Mouse (Mus musculus) G1E (cell line): ENCODE results near the gene Mcoln3.

Experiments
- CTCF ChIP-seq: IDR thresholded peaks from 2 replicates; pipeline ENCODE4 v1.5.1; 2012; ENCODE audit warnings: low read depth, low read length, inconsistent platforms, mixed read lengths
- GATA1 ChIP-seq: IDR thresholded peaks from 2 replicates; pipeline ENCODE4 v1.6.1; 2012; ENCODE audit warnings: borderline replicate concordance, low read length, inconsistent platforms, mixed read lengths
- POLR2AphosphoS5 ChIP-seq: IDR thresholded peaks from 2 replicates; pipeline ENCODE4 v1.6.1; 2012; ENCODE audit warnings: low read depth, low read length, inconsistent platforms; ENCODE audit not compliant: insufficient replicate concordance
- TAL1 ChIP-seq: conservative IDR thresholded peaks from 2 replicates; pipeline ENCODE4 v1.6.1; 2012; ENCODE audit warnings: low read depth, low read length, inconsistent platforms, mixed read lengths

GRCm38 (mm10) chr3:146174215-146174614 is 57.0 kb downstream of the Mcoln3 start:
- TF ChIP-seq CTCF = no peak
- no peak for TF ChIP-seq POLR2AphosphoS5
- TF ChIP-seq TAL1 = no peak
- no peak for TF ChIP-seq GATA1
